Mouse (Mus musculus): Measurements from ENCODE around the gene Oma1.

DNA sequence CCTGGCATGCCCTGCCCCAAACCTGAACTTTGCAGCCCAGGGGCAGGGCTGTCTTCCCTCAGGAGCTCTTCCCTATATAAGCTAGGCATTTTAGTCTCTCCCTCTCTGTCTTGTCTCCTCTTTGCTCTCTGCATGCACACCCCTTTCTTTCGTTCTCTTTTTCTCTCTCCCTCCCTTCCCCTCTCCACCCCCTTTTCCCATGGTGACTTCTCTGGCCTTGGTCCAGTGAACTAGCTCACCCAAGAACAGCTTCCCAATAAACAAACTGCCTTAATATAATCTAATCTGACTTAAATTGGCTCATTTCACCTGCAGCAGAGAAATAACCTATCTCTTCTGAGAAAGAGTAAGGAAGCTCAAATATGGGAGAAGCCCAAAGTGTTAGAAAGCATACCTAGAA lies 27.1 kb downstream of the Oma1 start:
- TF ChIP-seq POLR2A (IDR thresholded peaks at IDR 0.05; ENCODE audit: borderline replicate concordance, extremely low read depth, insufficient read depth, insufficient read length, poor library complexity, severe bottlenecking) (no peak), CTCF (IDR thresholded peaks at IDR 0.05; ENCODE audit: borderline replicate concordance, extremely low read depth, insufficient read depth, insufficient read length) (no peak)

Data from brain, embryonic 14.5 days (tissue).